Mouse (Mus musculus) kidney, adult 2 months (tissue): ENCODE results near the gene Tnxb.

Experiments used
- CTCF ChIP-seq: fragments of 200-500 bp; conservative IDR thresholded peaks from 2 replicates; pipeline ENCODE4 v1.5.1; 2011; ENCODE audit warnings: low read depth, mild to moderate bottlenecking, control low read depth, low read length, moderate library complexity, mixed read lengths; ENCODE audit not compliant: insufficient read depth, insufficient read length
- POLR2A ChIP-seq: fragments of 200-500 bp; IDR thresholded peaks from one replicate; pipeline ENCODE4 v1.6.1; 2011; ENCODE audit warnings: low read depth, low read length, control low read depth

DNA sequence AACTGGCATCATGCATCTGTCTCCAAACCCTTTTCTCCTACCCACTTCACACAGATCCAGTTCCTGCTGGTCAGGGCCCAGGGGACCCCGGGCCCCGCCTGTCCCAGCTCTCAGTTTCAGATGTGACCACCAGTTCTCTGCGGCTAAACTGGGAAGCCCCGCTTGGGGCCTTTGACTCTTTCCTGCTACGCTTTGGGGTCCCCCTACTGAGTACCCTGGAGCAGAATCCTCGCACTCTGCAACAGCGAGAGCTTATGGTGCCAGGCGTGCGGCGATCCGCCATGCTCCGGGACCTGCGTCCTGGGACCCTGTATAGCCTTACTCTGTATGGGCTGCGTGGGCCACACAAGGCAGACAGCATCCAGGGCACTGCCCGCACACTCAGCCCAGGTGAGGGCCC, 45.9 kb downstream of the Tnxb start:
- TF ChIP-seq POLR2A (no peak), CTCF (no peak)
